Mouse (Mus musculus) liver, embryonic 15.5 days (tissue): ENCODE measurements around the gene Chst3. TPM values are rescaled to one million over a fixed set of nuclear protein-coding genes. Genes with fewer than 3 reads are reported as not detected.
A peak's percentile ranks its signal among the peaks of the same experiment; 100 is the strongest.
"Not testable (repeated sequence)": the region's sequence is repeated elsewhere in the genome, so short reads cannot be mapped to it uniquely, and the experiment has no call there.

Source experiments
- ATAC-seq: fragments of 200-750 bp; cut with Nextera tagmentation; 2 replicates; pipeline ENCODE4 v1.8.0; 2017; ENCODE audit warnings: moderate number of reproducible peaks, mild to moderate bottlenecking, moderate library complexity; ENCODE audit not compliant: insufficient read depth
- H3K27ac ChIP-seq: fragments of 300-500 bp; sonication (generic); replicated peaks from 2 replicates; pipeline ENCODE4 v1.5.1; 2015; ENCODE audit warnings: mild to moderate bottlenecking, inconsistent platforms
- H3K27me3 ChIP-seq: fragments of 300-500 bp; sonication (generic); 2 replicates; pipeline ENCODE4 v1.6.1; 2015; ENCODE audit warnings: mild to moderate bottlenecking, inconsistent platforms
- H3K36me3 ChIP-seq: fragments of 300-500 bp; sonication (generic); replicated peaks from 2 replicates; pipeline ENCODE4 v1.6.1; 2015; ENCODE audit warnings: moderate library complexity, mild to moderate bottlenecking, inconsistent platforms
- H3K4me1 ChIP-seq: fragments of 300-500 bp; sonication (generic); replicated peaks from 2 replicates; pipeline ENCODE4 v1.6.1; 2015; ENCODE audit warnings: inconsistent platforms
- H3K4me2 ChIP-seq: fragments of 300-500 bp; sonication (generic); 2 replicates; pipeline ENCODE4 v1.6.1; 2015; ENCODE audit warnings: moderate library complexity, mild to moderate bottlenecking, inconsistent platforms
- H3K4me3 ChIP-seq: fragments of 300-500 bp; sonication (generic); replicated peaks from 2 replicates; pipeline ENCODE4 v1.5.1; 2015; ENCODE audit warnings: mild to moderate bottlenecking, inconsistent platforms
- H3K9ac ChIP-seq: fragments of 300-500 bp; sonication (generic); 2 replicates; pipeline ENCODE4 v1.6.1; 2015; ENCODE audit warnings: moderate library complexity, mild to moderate bottlenecking, inconsistent platforms
- H3K9me3 ChIP-seq: fragments of 300-500 bp; sonication (generic); replicated peaks from 2 replicates; pipeline ENCODE4 v1.6.1; 2016; ENCODE audit warnings: inconsistent platforms
- WGBS: fragments of 180-500 bp; shearing (Covaris S2); methylation state at CpG from one replicate; pipeline ENCODE4 v1.1.7; 2015; ENCODE audit warnings: mixed read lengths; ENCODE audit not compliant: insufficient replicate concordance; 5-methylcytosine and 5-hydroxymethylcytosine counted together
- polyA plus RNA-seq: library from polyadenylated mRNA; unstranded; fragments of >200 nt; fragmentation: Nextera tagmentation; extraction: Ambion mirVana; gene quantifications from 2 replicates; pipeline ENCODE4 v1.2.1, GENCODE M21; 2015

The Chst3 gene
- polyA plus RNA-seq, 1 experiment from 2014 or later = 0.14 TPM

- Histone ChIP-seq H3K4me2 (no peak overlapping the region), H3K4me3 (no peak overlapping the region), H3K36me3 (no peaks in the 10 kb centered on the region), H3K4me1 (peaks cover 6% of the 10 kb centered on the region; the same call in 1 of the 2 replicates), H3K27ac (no peak overlapping the region), H3K27me3 (peaks cover 36% of the 10 kb centered on the region), H3K9me3 (no peaks in the 10 kb centered on the region), H3K9ac (no peak overlapping the region)
- ATAC-seq = no peak
- WGBS = 39% methylated on average over 4 of the region's 4 CpGs
These were observed 24.0 kb downstream of the Chst3 start for GRCm38 (mm10) chr10:60195087-60195486.

GRCm38 (mm10) chr10:60193532-60194423, 25.3 kb downstream of the Chst3 start:
- Histone ChIP-seq H3K36me3 (no peaks in the 10 kb centered on the region), H3K9ac (no peak overlapping the region), H3K27ac (no peak overlapping the region), H3K9me3 (no peaks in the 10 kb centered on the region), H3K4me1 (peaks cover 6% of the 10 kb centered on the region; the same call in 1 of the 2 replicates), H3K4me3 (no peak overlapping the region), H3K4me2 (no peak overlapping the region), H3K27me3 (peaks cover 36% of the 10 kb centered on the region)
- 14% methylated on average over 19 of the region's 19 CpGs for WGBS
- no peak for ATAC-seq

- WGBS = under 1% methylated on average over 17 of the region's 17 CpGs
- Histone ChIP-seq H3K27me3 (peaks cover 40% of the 10 kb centered on the region), H3K9ac (no peak overlapping the region), H3K27ac (no peak overlapping the region), H3K4me1 (peaks cover 6% of the 10 kb centered on the region; the same call in 1 of the 2 replicates), H3K4me3 (no peak overlapping the region; the same call in 1 of the 2 replicates), H3K4me2 (peak overlapping the region; percentile 50), H3K36me3 (no peaks in the 10 kb centered on the region), H3K9me3 (no peaks in the 10 kb centered on the region)
- ATAC-seq = no peak
These were observed 27.3 kb downstream of the Chst3 start for GRCm38 (mm10) chr10:60191796-60192195.

- no peak overlapping the region for H3K27ac ChIP-seq
- H3K4me1 ChIP-seq = peaks cover 6% of the 10 kb centered on the region; the same call in 1 of the 2 replicates
- H3K9me3 ChIP-seq = no peaks in the 10 kb centered on the region
- WGBS = 62% methylated on average over 6 of the region's 6 CpGs
- H3K9ac ChIP-seq = no peak overlapping the region
- H3K4me3 ChIP-seq = no peak overlapping the region
- H3K36me3 ChIP-seq = no peaks in the 10 kb centered on the region
- H3K4me2 ChIP-seq = no peak overlapping the region
- H3K27me3 ChIP-seq = peaks cover 56% of the 10 kb centered on the region
- no peak for ATAC-seq
These were observed 29.4 kb downstream of the Chst3 start for GRCm38 (mm10) chr10:60189534-60190186.

GRCm38 (mm10) chr10:60186191-60186945, 32.7 kb downstream of the Chst3 start:
- Histone ChIP-seq H3K36me3 (no peaks in the 10 kb centered on the region), H3K9me3 (no peaks in the 10 kb centered on the region), H3K27me3 (peaks cover 32% of the 10 kb centered on the region), H3K4me1 (no peaks in the 10 kb centered on the region), H3K4me3 (no peak overlapping the region), H3K4me2 (no peak overlapping the region), H3K27ac (no peak overlapping the region), H3K9ac (no peak overlapping the region)
- 60% methylated on average over 44 of the region's 44 CpGs for WGBS
- ATAC-seq = no peak

- Histone ChIP-seq H3K27ac (no peak overlapping the region), H3K27me3 (peaks cover 21% of the 10 kb centered on the region), H3K4me2 (no peak overlapping the region), H3K9me3 (no peaks in the 10 kb centered on the region), H3K4me3 (no peak overlapping the region), H3K36me3 (no peaks in the 10 kb centered on the region), H3K9ac (no peak overlapping the region), H3K4me1 (no peaks in the 10 kb centered on the region)
- no peak for ATAC-seq
- WGBS = 65% methylated on average over 10 of the region's 10 CpGs
These were observed 33.9 kb downstream of the Chst3 start for GRCm38 (mm10) chr10:60185023-60185709.

- not testable (repeated sequence) for H3K9ac ChIP-seq, H3K4me1 ChIP-seq, H3K9me3 ChIP-seq, ATAC-seq, H3K4me2 ChIP-seq, H3K36me3 ChIP-seq, H3K4me3 ChIP-seq, H3K27me3 ChIP-seq, H3K27ac ChIP-seq
- WGBS = 78% methylated on average over 9 of the region's 9 CpGs
These were observed 43.8 kb downstream of the Chst3 start for GRCm38 (mm10) chr10:60175306-60175705.

- Histone ChIP-seq H3K27ac (no peak overlapping the region), H3K4me3 (no peak overlapping the region), H3K27me3 (no peaks in the 10 kb centered on the region), H3K4me1 (no peaks in the 10 kb centered on the region), H3K36me3 (no peaks in the 10 kb centered on the region), H3K9ac (no peak overlapping the region), H3K4me2 (no peak overlapping the region), H3K9me3 (no peaks in the 10 kb centered on the region)
- WGBS = 42% methylated on average over 3 of the region's 3 CpGs
- no peak for ATAC-seq
These were observed 44.6 kb downstream of the Chst3 start for GRCm38 (mm10) chr10:60174506-60174905.

GRCm38 (mm10) chr10:60173035-60173434, 46.0 kb downstream of the Chst3 start:
- Histone ChIP-seq H3K4me3 (no peak overlapping the region), H3K27me3 (no peaks in the 10 kb centered on the region), H3K4me1 (no peaks in the 10 kb centered on the region), H3K36me3 (no peaks in the 10 kb centered on the region), H3K9ac (no peak overlapping the region), H3K4me2 (no peak overlapping the region), H3K27ac (no peak overlapping the region), H3K9me3 (no peaks in the 10 kb centered on the region)
- no peak for ATAC-seq
- 72% methylated on average over 10 of the region's 10 CpGs for whole genome bisulfite sequencing

GRCm38 (mm10) chr10:60172306-60172705, 46.8 kb downstream of the Chst3 start:
- H3K9me3 ChIP-seq = no peaks in the 10 kb centered on the region
- H3K4me2 ChIP-seq = no peak overlapping the region
- H3K4me3 ChIP-seq = no peak overlapping the region
- no peak overlapping the region for H3K9ac ChIP-seq
- H3K4me1 ChIP-seq = no peaks in the 10 kb centered on the region
- H3K27ac ChIP-seq = no peak overlapping the region
- 62% methylated on average over 4 of the region's 4 CpGs for WGBS
- no peaks in the 10 kb centered on the region for H3K27me3 ChIP-seq
- no peaks in the 10 kb centered on the region for H3K36me3 ChIP-seq
- ATAC-seq = no peak
